Mouse (Mus musculus): ENCODE measurements around the gene Pcsk4. TPM values are rescaled to one million over a fixed set of nuclear protein-coding genes. Genes with fewer than 3 reads are reported as not detected.

Gene Pcsk4
- polyA plus RNA-seq, 1 experiment = 15.1 TPM

GRCm38 (mm10) chr10:80341491-80342304 is 12.4 kb upstream of the Pcsk4 start:
- Histone ChIP-seq H3K4me1 (peaks cover 77% of the 10 kb centered on the region), H3K4me3 (replicated peaks) (peak overlapping the region; percentile 91), H3K27me3 (replicated peaks) (peaks cover 18% of the 10 kb centered on the region), H3K9me3 (no peaks in the 10 kb centered on the region), H3K36me3 (replicated peaks; ENCODE audit: low read length) (peaks cover 14% of the 10 kb centered on the region)
- TF ChIP-seq FLI1 (IDR thresholded peaks at IDR 0.05; ENCODE audit: low read length) (no peak), GATA1 (IDR thresholded peaks at IDR 0.05; ENCODE audit: borderline replicate concordance, low read length) (no peak)

GRCm38 (mm10) chr10:80341026-80341425 is 11.7 kb upstream of the Pcsk4 start:
- Histone ChIP-seq H3K4me1 (peaks cover 84% of the 10 kb centered on the region), H3K4me3 (replicated peaks) (peak overlapping the region; percentile 73), H3K36me3 (replicated peaks; ENCODE audit: low read length) (peaks cover 19% of the 10 kb centered on the region), H3K9me3 (no peaks in the 10 kb centered on the region), H3K27me3 (replicated peaks) (peaks cover 25% of the 10 kb centered on the region)
- TF ChIP-seq GATA1 (IDR thresholded peaks at IDR 0.05; ENCODE audit: borderline replicate concordance, low read length) (no peak), FLI1 (IDR thresholded peaks at IDR 0.05; ENCODE audit: low read length) (no peak)

- H3K27me3 ChIP-seq (replicated peaks) = peaks cover 33% of the 10 kb centered on the region
- peaks cover 81% of the 10 kb centered on the region for H3K4me1 ChIP-seq
- H3K4me3 ChIP-seq (replicated peaks) = peak overlapping the region; percentile 83
- peaks cover 27% of the 10 kb centered on the region for H3K36me3 ChIP-seq (replicated peaks; ENCODE audit: low read length)
- TF ChIP-seq FLI1 (IDR thresholded peaks at IDR 0.05; ENCODE audit: low read length) (no peak), GATA1 (IDR thresholded peaks at IDR 0.05; ENCODE audit: borderline replicate concordance, low read length) (no peak)
- H3K9me3 ChIP-seq = no peaks in the 10 kb centered on the region
Measured at GRCm38 (mm10) chr10:80339941-80340750, 10.8 kb upstream of the Pcsk4 start.

GRCm38 (mm10) chr10:80336263-80336662 is 7.0 kb upstream of the Pcsk4 start:
- no peak overlapping the region for H3K4me3 ChIP-seq (replicated peaks)
- H3K4me1 ChIP-seq = peaks cover 72% of the 10 kb centered on the region
- peaks cover 44% of the 10 kb centered on the region for H3K27me3 ChIP-seq (replicated peaks)
- H3K9me3 ChIP-seq = no peaks in the 10 kb centered on the region
- H3K36me3 ChIP-seq (replicated peaks; ENCODE audit: low read length) = peaks cover 29% of the 10 kb centered on the region
- no peak for TF ChIP-seq GATA1 (IDR thresholded peaks at IDR 0.05; ENCODE audit: borderline replicate concordance, low read length)
- TF ChIP-seq FLI1 (IDR thresholded peaks at IDR 0.05; ENCODE audit: low read length) = no peak

- Histone ChIP-seq H3K4me1 (peaks cover 82% of the 10 kb centered on the region), H3K4me3 (replicated peaks) (no peak overlapping the region)
Measured at GRCm38 (mm10) chr10:80332525-80332989, 3.3 kb upstream of the Pcsk4 start.

GRCm38 (mm10) chr10:80331636-80332524 is 2.6 kb upstream of the Pcsk4 start:
- Histone ChIP-seq H3K4me3 (replicated peaks) (peak overlapping the region; percentile 40), H3K36me3 (replicated peaks; ENCODE audit: low read length) (peaks cover 25% of the 10 kb centered on the region), H3K27me3 (replicated peaks) (peaks cover 47% of the 10 kb centered on the region), H3K4me1 (peaks cover 82% of the 10 kb centered on the region), H3K9me3 (no peaks in the 10 kb centered on the region)
- TF ChIP-seq FLI1 (IDR thresholded peaks at IDR 0.05; ENCODE audit: low read length) (no peak), GATA1 (IDR thresholded peaks at IDR 0.05; ENCODE audit: borderline replicate concordance, low read length) (no peak)

More at GRCm38 (mm10) chr10:80332525-80332989, 3.3 kb upstream of the Pcsk4 start:
- no peaks in the 10 kb centered on the region for H3K9me3 ChIP-seq
- peaks cover 25% of the 10 kb centered on the region for H3K36me3 ChIP-seq (replicated peaks; ENCODE audit: low read length)
- H3K27me3 ChIP-seq (replicated peaks) = peaks cover 48% of the 10 kb centered on the region
- TF ChIP-seq GATA1 (IDR thresholded peaks at IDR 0.05; ENCODE audit: borderline replicate concordance, low read length) = no peak
- no peak for TF ChIP-seq FLI1 (IDR thresholded peaks at IDR 0.05; ENCODE audit: low read length)

GRCm38 (mm10) chr10:80330888-80331287 is 1.6 kb upstream of the Pcsk4 start:
- peaks cover 19% of the 10 kb centered on the region for H3K36me3 ChIP-seq (replicated peaks; ENCODE audit: low read length)
- no peak for TF ChIP-seq GATA1 (IDR thresholded peaks at IDR 0.05; ENCODE audit: borderline replicate concordance, low read length)
- no peak for TF ChIP-seq FLI1 (IDR thresholded peaks at IDR 0.05; ENCODE audit: low read length)
- peaks cover 37% of the 10 kb centered on the region for H3K27me3 ChIP-seq (replicated peaks)
- peaks cover 72% of the 10 kb centered on the region for H3K4me1 ChIP-seq
- H3K4me3 ChIP-seq (replicated peaks) = peak overlapping the region; percentile 92
- H3K9me3 ChIP-seq = no peaks in the 10 kb centered on the region

GRCm38 (mm10) chr10:80330084-80330483 is 786 bp upstream of the Pcsk4 start:
- Histone ChIP-seq H3K4me1 (peaks cover 73% of the 10 kb centered on the region), H3K27me3 (replicated peaks) (peaks cover 29% of the 10 kb centered on the region), H3K36me3 (replicated peaks; ENCODE audit: low read length) (peaks cover 11% of the 10 kb centered on the region), H3K4me3 (replicated peaks) (peak overlapping the region; percentile 92), H3K9me3 (no peaks in the 10 kb centered on the region)
- no peak for TF ChIP-seq GATA1 (IDR thresholded peaks at IDR 0.05; ENCODE audit: borderline replicate concordance, low read length)
- TF ChIP-seq FLI1 (IDR thresholded peaks at IDR 0.05; ENCODE audit: low read length) = no peak

- no peak for TF ChIP-seq FLI1 (IDR thresholded peaks at IDR 0.05; ENCODE audit: low read length)
- no peak for TF ChIP-seq GATA1 (IDR thresholded peaks at IDR 0.05; ENCODE audit: borderline replicate concordance, low read length)
- Histone ChIP-seq H3K36me3 (replicated peaks; ENCODE audit: low read length) (no peaks in the 10 kb centered on the region), H3K4me3 (replicated peaks) (peak overlapping the region; percentile 67), H3K4me1 (peaks cover 76% of the 10 kb centered on the region), H3K27me3 (replicated peaks) (peaks cover 2% of the 10 kb centered on the region), H3K9me3 (no peaks in the 10 kb centered on the region)
Measured at GRCm38 (mm10) chr10:80325045-80325444, 4.3 kb downstream of the Pcsk4 start.

Measured in megakaryocyte, embryonic 14.5 days (primary cell).